Mouse (Mus musculus) testis, adult 2 months (tissue): ENCODE results near the gene Usb1.
A peak's percentile ranks its signal among the peaks of the same experiment; 100 is the strongest.

ENCODE experiments used
- CTCF ChIP-seq: fragments of 200-500 bp; IDR thresholded peaks from 2 replicates; pipeline ENCODE4 v1.5.1; 2012; ENCODE audit warnings: low read depth, mild to moderate bottlenecking, inconsistent platforms, low read length, moderate library complexity; ENCODE audit not compliant: control insufficient read depth, insufficient read depth, insufficient replicate concordance
- POLR2A ChIP-seq: fragments of 200-500 bp; IDR thresholded peaks from 2 replicates; pipeline ENCODE4 v1.6.1; 2012; ENCODE audit warnings: low read depth, mild to moderate bottlenecking, inconsistent platforms, low read length, moderate library complexity; ENCODE audit not compliant: control insufficient read depth

DNA sequence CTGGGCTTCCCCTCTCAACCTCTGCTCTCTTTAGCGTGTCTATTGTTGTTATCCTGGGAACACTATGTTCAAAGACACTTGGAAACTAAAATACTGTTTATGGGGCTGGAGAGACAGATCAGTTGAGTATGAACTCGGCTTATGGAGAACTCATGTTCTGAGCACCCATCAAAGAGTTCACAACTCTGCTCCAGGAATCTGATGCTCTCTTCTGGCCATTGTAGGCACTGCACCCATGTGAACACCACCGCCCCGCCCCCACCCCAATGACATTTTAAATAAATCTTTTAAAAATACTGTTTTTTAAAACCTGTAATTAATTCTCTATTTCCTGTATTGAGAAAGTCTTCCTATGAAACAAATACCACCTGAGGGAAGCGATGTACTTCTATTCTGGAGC lies 29.7 kb upstream of the Usb1 start:
- peak; percentile 38; the same call in 1 of the 2 replicates for TF ChIP-seq CTCF
- TF ChIP-seq POLR2A: no peak
